Mouse (Mus musculus): Measurements from ENCODE around the gene Tmem218. TPM values are rescaled to one million over a fixed set of nuclear protein-coding genes. Genes with fewer than 3 reads are reported as not detected.

Tmem218 gene
- polyA plus RNA-seq (2015; fragmentation: Nextera tagmentation; extraction: Ambion mirVana) = 12.0 and 12.3 TPM in 2 replicates

- Histone ChIP-seq H3K4me2 (replicated peaks) (peak within 1 kb of the TSS; percentile 65), H3K9ac (peak within 1 kb of the TSS; percentile 71), H3K27me3 (no peaks in the 10 kb centered on the region), H3K36me3 (no peaks in the 10 kb centered on the region), H3K4me3 (peak within 1 kb of the TSS; percentile 58), H3K27ac (peak within 1 kb of the TSS; percentile 61; the same call in 1 of the 2 replicates), H3K9me3 (no peaks in the 10 kb centered on the region), H3K4me1 (peaks cover 7% of the 10 kb centered on the region; the same call in 1 of the 2 replicates)
- WGBS = 1% methylated on average over 21 of the region's 21 CpGs
- peak; percentile 100 for ATAC-seq (ENCODE audit: low FRiP score, low read depth)
Measured at GRCm38 (mm10) chr9:37207929-37208411, at the start of gene Tmem218. Tmem218 (plus strand) TSS chr9:37208223.

- Histone ChIP-seq H3K27me3 (peaks cover 47% of the 10 kb centered on the region), H3K4me3 (no peak overlapping the region), H3K36me3 (no peaks in the 10 kb centered on the region), H3K27ac (no peak overlapping the region), H3K9me3 (no peaks in the 10 kb centered on the region), H3K4me1 (no peaks in the 10 kb centered on the region), H3K4me2 (replicated peaks) (no peak overlapping the region), H3K9ac (no peak overlapping the region)
- 81% methylated on average over 2 of the region's 2 CpGs for WGBS
- no peak for ATAC-seq (ENCODE audit: low FRiP score, low read depth)
Measured at GRCm38 (mm10) chr9:37160686-37161085, 47.3 kb upstream of the Tmem218 start.

GRCm38 (mm10) chr9:37166899-37167298, 41.1 kb upstream of the Tmem218 start:
- Histone ChIP-seq H3K9ac (no peak overlapping the region), H3K9me3 (no peaks in the 10 kb centered on the region), H3K27ac (no peak overlapping the region), H3K4me2 (replicated peaks) (no peak overlapping the region), H3K27me3 (peaks cover 17% of the 10 kb centered on the region), H3K4me3 (no peak overlapping the region), H3K36me3 (no peaks in the 10 kb centered on the region), H3K4me1 (no peaks in the 10 kb centered on the region)
- ATAC-seq (ENCODE audit: low FRiP score, low read depth) = no peak
- WGBS = 66% methylated on average over 2 of the region's 2 CpGs

- Histone ChIP-seq H3K9ac (no peak overlapping the region), H3K4me3 (no peak overlapping the region), H3K36me3 (no peaks in the 10 kb centered on the region), H3K4me2 (replicated peaks) (peak overlapping the region; percentile 40), H3K4me1 (peaks cover 60% of the 10 kb centered on the region), H3K27me3 (peaks cover 36% of the 10 kb centered on the region), H3K9me3 (no peaks in the 10 kb centered on the region), H3K27ac (no peak overlapping the region)
- 19% methylated on average over 5 of the region's 5 CpGs for WGBS
- no peak for ATAC-seq (ENCODE audit: low FRiP score, low read depth)
Measured at GRCm38 (mm10) chr9:37173376-37173775, 34.6 kb upstream of the Tmem218 start.

GRCm38 (mm10) chr9:37176002-37176401, 32.0 kb upstream of the Tmem218 start:
- Histone ChIP-seq H3K27me3 (peaks cover 51% of the 10 kb centered on the region), H3K4me1 (peaks cover 70% of the 10 kb centered on the region), H3K4me2 (replicated peaks) (no peak overlapping the region), H3K9ac (no peak overlapping the region), H3K36me3 (no peaks in the 10 kb centered on the region), H3K4me3 (no peak overlapping the region), H3K27ac (no peak overlapping the region), H3K9me3 (no peaks in the 10 kb centered on the region)
- ATAC-seq (ENCODE audit: low FRiP score, low read depth) = no peak
- 57% methylated on average over 3 of the region's 3 CpGs for WGBS

- H3K4me2 ChIP-seq (replicated peaks) = peak overlapping the region; percentile 15; the same call in 1 of the 2 replicates
- no peaks in the 10 kb centered on the region for H3K36me3 ChIP-seq
- H3K27me3 ChIP-seq = peaks cover 51% of the 10 kb centered on the region
- H3K27ac ChIP-seq = no peak overlapping the region
- no peak overlapping the region for H3K4me3 ChIP-seq
- H3K9ac ChIP-seq = no peak overlapping the region
- H3K4me1 ChIP-seq = peaks cover 70% of the 10 kb centered on the region
- WGBS = 0% methylated on average over 5 of the region's 5 CpGs
- peak; percentile 57; the same call in 1 of the 2 replicates for ATAC-seq (ENCODE audit: low FRiP score, low read depth)
- no peaks in the 10 kb centered on the region for H3K9me3 ChIP-seq
Measured at GRCm38 (mm10) chr9:37177107-37177506, 30.9 kb upstream of the Tmem218 start.

GRCm38 (mm10) chr9:37177551-37177950, 30.5 kb upstream of the Tmem218 start:
- H3K9me3 ChIP-seq = no peaks in the 10 kb centered on the region
- H3K9ac ChIP-seq = no peak overlapping the region
- no peak overlapping the region for H3K4me3 ChIP-seq
- peak; percentile 68; the same call in 1 of the 2 replicates for ATAC-seq (ENCODE audit: low FRiP score, low read depth)
- no peak overlapping the region for H3K27ac ChIP-seq
- no peaks in the 10 kb centered on the region for H3K36me3 ChIP-seq
- peaks cover 68% of the 10 kb centered on the region for H3K4me1 ChIP-seq
- H3K4me2 ChIP-seq (replicated peaks) = 0 out of 2 replicates have a peak overlapping the region, but pooled peaks have one; percentile 15
- WGBS = 31% methylated on average over 8 of the region's 8 CpGs
- peaks cover 51% of the 10 kb centered on the region for H3K27me3 ChIP-seq

- Histone ChIP-seq H3K4me3 (no peak overlapping the region), H3K9me3 (no peaks in the 10 kb centered on the region), H3K4me1 (peaks cover 54% of the 10 kb centered on the region), H3K9ac (no peak overlapping the region), H3K36me3 (no peaks in the 10 kb centered on the region), H3K4me2 (replicated peaks) (no peak overlapping the region), H3K27ac (no peak overlapping the region), H3K27me3 (peaks cover 51% of the 10 kb centered on the region)
- no peak for ATAC-seq (ENCODE audit: low FRiP score, low read depth)
- WGBS = 42% methylated on average over 4 of the region's 4 CpGs
Measured at GRCm38 (mm10) chr9:37178911-37179310, 29.1 kb upstream of the Tmem218 start.

- ATAC-seq (ENCODE audit: low FRiP score, low read depth) = no peak
- Histone ChIP-seq H3K4me2 (replicated peaks) (no peak overlapping the region), H3K27me3 (peaks cover 47% of the 10 kb centered on the region), H3K9me3 (no peaks in the 10 kb centered on the region), H3K36me3 (no peaks in the 10 kb centered on the region), H3K27ac (no peak overlapping the region), H3K9ac (no peak overlapping the region), H3K4me3 (no peak overlapping the region), H3K4me1 (peaks cover 47% of the 10 kb centered on the region)
- 85% methylated on average over 4 of the region's 4 CpGs for WGBS
Measured at GRCm38 (mm10) chr9:37179596-37179995, 28.4 kb upstream of the Tmem218 start.

- WGBS = 78% methylated on average over 5 of the region's 5 CpGs
- H3K36me3 ChIP-seq = no peaks in the 10 kb centered on the region
- no peaks in the 10 kb centered on the region for H3K9me3 ChIP-seq
- H3K9ac ChIP-seq = no peak overlapping the region
- no peak for ATAC-seq (ENCODE audit: low FRiP score, low read depth)
- peaks cover 33% of the 10 kb centered on the region for H3K27me3 ChIP-seq
- no peak overlapping the region for H3K4me3 ChIP-seq
- H3K4me2 ChIP-seq (replicated peaks) = no peak overlapping the region
- peaks cover 27% of the 10 kb centered on the region for H3K4me1 ChIP-seq
- H3K27ac ChIP-seq = no peak overlapping the region
Measured at GRCm38 (mm10) chr9:37181596-37181995, 26.4 kb upstream of the Tmem218 start.

GRCm38 (mm10) chr9:37183176-37183575, 24.8 kb upstream of the Tmem218 start:
- no peak for ATAC-seq (ENCODE audit: low FRiP score, low read depth)
- peaks cover 12% of the 10 kb centered on the region for H3K4me1 ChIP-seq
- H3K4me3 ChIP-seq = no peak overlapping the region
- no peaks in the 10 kb centered on the region for H3K9me3 ChIP-seq
- WGBS = 70% methylated on average over 2 of the region's 2 CpGs
- H3K27me3 ChIP-seq = peaks cover 28% of the 10 kb centered on the region
- no peaks in the 10 kb centered on the region for H3K36me3 ChIP-seq
- no peak overlapping the region for H3K9ac ChIP-seq
- no peak overlapping the region for H3K27ac ChIP-seq
- H3K4me2 ChIP-seq (replicated peaks) = no peak overlapping the region

- Histone ChIP-seq H3K4me3 (no peak overlapping the region), H3K9ac (no peak overlapping the region), H3K4me2 (replicated peaks) (no peak overlapping the region), H3K36me3 (no peaks in the 10 kb centered on the region), H3K27me3 (0 out of 2 replicates have a peak, but pooled peaks cover 2% of the 10 kb centered on the region), H3K4me1 (no peaks in the 10 kb centered on the region), H3K27ac (no peak overlapping the region), H3K9me3 (no peaks in the 10 kb centered on the region; the same call in 1 of the 2 replicates)
- WGBS = 88% methylated on average over 5 of the region's 5 CpGs
- ATAC-seq (ENCODE audit: low FRiP score, low read depth) = no peak
Measured at GRCm38 (mm10) chr9:37187407-37187806, 20.6 kb upstream of the Tmem218 start.

GRCm38 (mm10) chr9:37188024-37188423, 20.0 kb upstream of the Tmem218 start:
- H3K4me1 ChIP-seq = no peaks in the 10 kb centered on the region
- H3K9ac ChIP-seq = no peak overlapping the region
- WGBS = 85% methylated on average over 3 of the region's 3 CpGs
- no peak overlapping the region for H3K27ac ChIP-seq
- H3K27me3 ChIP-seq = 0 out of 2 replicates have a peak, but pooled peaks cover 2% of the 10 kb centered on the region
- no peak overlapping the region for H3K4me2 ChIP-seq (replicated peaks)
- H3K36me3 ChIP-seq = no peaks in the 10 kb centered on the region
- no peak overlapping the region for H3K4me3 ChIP-seq
- no peaks in the 10 kb centered on the region; the same call in 1 of the 2 replicates for H3K9me3 ChIP-seq
- no peak for ATAC-seq (ENCODE audit: low FRiP score, low read depth)

All from limb, embryonic 13.5 days (tissue).